Mouse (Mus musculus) hindbrain, embryonic 16.5 days (tissue): ENCODE data around the gene Eef1e1. TPM values are rescaled to one million over a fixed set of nuclear protein-coding genes. Genes with fewer than 3 reads are reported as not detected.
"Not testable (repeated sequence)": the region's sequence is repeated elsewhere in the genome, so short reads cannot be mapped to it uniquely, and the experiment has no call there.

Experiments used
- ATAC-seq: fragments of 200-750 bp; cut with Nextera tagmentation; 2 replicates; pipeline ENCODE4 v1.8.0; 2017; ENCODE audit warnings: moderate TSS enrichment, moderate library complexity
- H3K27ac ChIP-seq: fragments of 300-500 bp; sonication (generic); 2 replicates; pipeline ENCODE4 v1.5.1; 2014; ENCODE audit warnings: low read depth, mild to moderate bottlenecking, control low read depth, low read length, moderate library complexity
- H3K27me3 ChIP-seq: fragments of 300-500 bp; sonication (generic); replicated peaks from 2 replicates; pipeline ENCODE4 v1.6.1; 2014; ENCODE audit warnings: low read length; ENCODE audit not compliant: control insufficient read depth, insufficient read depth
- H3K36me3 ChIP-seq: fragments of 300-500 bp; sonication (generic); 2 replicates; pipeline ENCODE4 v1.6.1; 2014; ENCODE audit warnings: mild to moderate bottlenecking, low read length, moderate library complexity, mixed read lengths; ENCODE audit not compliant: control insufficient read depth, insufficient read depth
- H3K4me1 ChIP-seq: fragments of 300-500 bp; sonication (generic); 2 replicates; pipeline ENCODE4 v1.6.1; 2014; ENCODE audit warnings: low read depth, low read length; ENCODE audit not compliant: control insufficient read depth, insufficient read depth
- H3K4me2 ChIP-seq: fragments of 300-500 bp; sonication (generic); 2 replicates; pipeline ENCODE4 v1.6.1; 2014; ENCODE audit warnings: mild to moderate bottlenecking, low read length, control low read depth, moderate library complexity
- H3K4me3 ChIP-seq: fragments of 300-500 bp; sonication (generic); 2 replicates; pipeline ENCODE4 v1.5.1; 2014; ENCODE audit warnings: mild to moderate bottlenecking, low read length, control low read depth, moderate library complexity
- H3K9ac ChIP-seq: fragments of 300-500 bp; sonication (generic); 2 replicates; pipeline ENCODE4 v1.6.1; 2014; ENCODE audit warnings: low read depth, mild to moderate bottlenecking, control low read depth, low read length, moderate library complexity
- H3K9me3 ChIP-seq: fragments of 300-500 bp; sonication (generic); 2 replicates; pipeline ENCODE4 v1.6.1; 2014; ENCODE audit warnings: mild to moderate bottlenecking, low read length, moderate library complexity; ENCODE audit not compliant: control insufficient read depth
- WGBS: fragments of 180-500 bp; shearing (Covaris S2); extraction: QIAGEN DNeasy Blood & Tissue Kit; methylation state at CpG from one replicate; pipeline ENCODE4 v1.1.7; 2014; 5-methylcytosine and 5-hydroxymethylcytosine counted together
- polyA plus RNA-seq: library from polyadenylated mRNA; unstranded; fragments of >200 nt; fragmentation: Nextera tagmentation; extraction: Ambion mirVana; gene quantifications from 2 replicates; pipeline ENCODE4 v1.2.1, GENCODE M21; 2015

Eef1e1 gene
- polyA plus RNA-seq, 1 experiment from 2014 or later = 108 TPM

GRCm38 (mm10) chr13:38633287-38634000, 25.4 kb downstream of the Eef1e1 start:
- WGBS = 97% methylated on average over 6 of the region's 6 CpGs
- no peaks in the 10 kb centered on the region for H3K9me3 ChIP-seq
- ATAC-seq = no peak
- no peak overlapping the region for H3K4me3 ChIP-seq
- H3K4me2 ChIP-seq = peak overlapping the region; percentile 50
- H3K36me3 ChIP-seq = no peaks in the 10 kb centered on the region
- peaks cover 5% of the 10 kb centered on the region for H3K4me1 ChIP-seq
- no peak overlapping the region for H3K27ac ChIP-seq
- H3K27me3 ChIP-seq = no peaks in the 10 kb centered on the region
- no peak overlapping the region for H3K9ac ChIP-seq

- Histone ChIP-seq H3K27ac (no peak overlapping the region), H3K4me3 (no peak overlapping the region), H3K9me3 (no peaks in the 10 kb centered on the region), H3K9ac (no peak overlapping the region), H3K27me3 (no peaks in the 10 kb centered on the region), H3K36me3 (no peaks in the 10 kb centered on the region), H3K4me1 (peaks cover 5% of the 10 kb centered on the region), H3K4me2 (no peak overlapping the region)
- ATAC-seq = no peak
- 92% methylated on average over 6 of the region's 6 CpGs for WGBS
These were observed 26.3 kb downstream of the Eef1e1 start for GRCm38 (mm10) chr13:38632556-38632955.

GRCm38 (mm10) chr13:38626229-38626525, 32.7 kb downstream of the Eef1e1 start:
- no peak overlapping the region for H3K4me2 ChIP-seq
- H3K27ac ChIP-seq = no peak overlapping the region
- no peak overlapping the region for H3K9ac ChIP-seq
- no peak overlapping the region for H3K4me3 ChIP-seq
- no peaks in the 10 kb centered on the region for H3K4me1 ChIP-seq
- 20% methylated on average over 6 of the region's 6 CpGs for WGBS
- ATAC-seq = no peak
- H3K27me3 ChIP-seq = no peaks in the 10 kb centered on the region
- no peaks in the 10 kb centered on the region for H3K9me3 ChIP-seq
- no peaks in the 10 kb centered on the region for H3K36me3 ChIP-seq

GRCm38 (mm10) chr13:38625492-38626228, 33.2 kb downstream of the Eef1e1 start:
- ATAC-seq = peak; percentile 71
- H3K4me1 ChIP-seq = no peaks in the 10 kb centered on the region
- no peak overlapping the region for H3K4me3 ChIP-seq
- H3K4me2 ChIP-seq = no peak overlapping the region
- H3K27me3 ChIP-seq = no peaks in the 10 kb centered on the region
- no peak overlapping the region for H3K27ac ChIP-seq
- H3K36me3 ChIP-seq = no peaks in the 10 kb centered on the region
- 18% methylated on average over 5 of the region's 5 CpGs for WGBS
- H3K9ac ChIP-seq = no peak overlapping the region
- no peaks in the 10 kb centered on the region for H3K9me3 ChIP-seq

- 89% methylated on average over 8 of the region's 8 CpGs for WGBS
These were observed 34.5 kb downstream of the Eef1e1 start for GRCm38 (mm10) chr13:38624292-38624902.

GRCm38 (mm10) chr13:38623296-38623695, 35.6 kb downstream of the Eef1e1 start:
- Histone ChIP-seq H3K27me3 (no peaks in the 10 kb centered on the region), H3K4me3 (no peak overlapping the region), H3K27ac (no peak overlapping the region), H3K36me3 (peaks cover 2% of the 10 kb centered on the region; the same call in 1 of the 2 replicates), H3K4me2 (no peak overlapping the region), H3K4me1 (no peaks in the 10 kb centered on the region), H3K9ac (no peak overlapping the region), H3K9me3 (no peaks in the 10 kb centered on the region)
- no peak for ATAC-seq
- 94% methylated on average over 5 of the region's 5 CpGs for WGBS

More at GRCm38 (mm10) chr13:38624292-38624902, 34.5 kb downstream of the Eef1e1 start:
- Histone ChIP-seq H3K9ac (no peak overlapping the region), H3K4me2 (no peak overlapping the region), H3K27ac (no peak overlapping the region), H3K4me1 (no peaks in the 10 kb centered on the region), H3K9me3 (no peaks in the 10 kb centered on the region), H3K27me3 (no peaks in the 10 kb centered on the region), H3K4me3 (no peak overlapping the region), H3K36me3 (no peaks in the 10 kb centered on the region)
- no peak for ATAC-seq

GRCm38 (mm10) chr13:38618001-38618630, 40.7 kb downstream of the Eef1e1 start:
- H3K27me3 ChIP-seq, H3K36me3 ChIP-seq, H3K4me1 ChIP-seq, ATAC-seq, H3K27ac ChIP-seq, H3K4me2 ChIP-seq, H3K4me3 ChIP-seq, H3K9ac ChIP-seq, H3K9me3 ChIP-seq: not testable (repeated sequence)
- WGBS = 86% methylated on average over 4 of the region's 4 CpGs

GRCm38 (mm10) chr13:38616887-38617286, 42.0 kb downstream of the Eef1e1 start:
- Histone ChIP-seq H3K4me1 (no peaks in the 10 kb centered on the region), H3K9me3 (no peaks in the 10 kb centered on the region), H3K9ac (no peak overlapping the region), H3K27me3 (no peaks in the 10 kb centered on the region), H3K4me2 (no peak overlapping the region), H3K27ac (no peak overlapping the region), H3K4me3 (no peak overlapping the region), H3K36me3 (peaks cover 10% of the 10 kb centered on the region)
- no peak for ATAC-seq
- WGBS = 88% methylated on average over 4 of the region's 4 CpGs

GRCm38 (mm10) chr13:38615656-38616055, 43.2 kb downstream of the Eef1e1 start:
- Histone ChIP-seq H3K4me2 (no peak overlapping the region), H3K9ac (no peak overlapping the region), H3K36me3 (peaks cover 10% of the 10 kb centered on the region), H3K4me1 (no peaks in the 10 kb centered on the region), H3K27ac (no peak overlapping the region), H3K9me3 (no peaks in the 10 kb centered on the region), H3K4me3 (no peak overlapping the region), H3K27me3 (no peaks in the 10 kb centered on the region)
- no peak for ATAC-seq
- WGBS = 93% methylated on average over 5 of the region's 5 CpGs
